Mouse (Mus musculus): ENCODE measurements at regions not wholly inside any gene's neighbourhood (a gene's known extent, or its start where the extent isn't known, plus 50 kb on each side); places are given as distances from the start of the nearest gene placed in this dataset.
"Not testable (repeated sequence)": the region's sequence is repeated elsewhere in the genome, so short reads cannot be mapped to it uniquely, and the experiment has no call there.

- H3K27ac ChIP-seq: no peak overlapping the region
- H3K4me2 ChIP-seq (replicated peaks): peak overlapping the region; percentile 10
- H3K4me1 ChIP-seq: no peaks in the 10 kb centered on the region
- H3K4me3 ChIP-seq: no peak overlapping the region
- no peak for ATAC-seq (ENCODE audit: insufficient number of reproducible peaks, insufficient read depth, low FRiP score, low TSS enrichment)
- H3K9me3 ChIP-seq: no peaks in the 10 kb centered on the region
- H3K36me3 ChIP-seq: no peaks in the 10 kb centered on the region
- 49% methylated on average over 11 of the region's 11 CpGs for WGBS
- no peaks in the 10 kb centered on the region for H3K27me3 ChIP-seq
- no peak overlapping the region for H3K9ac ChIP-seq
These were observed 692.0 kb downstream of the Rapgef2 start for GRCm38 (mm10) chr3:78594305-78594704.

GRCm38 (mm10) chr3:78586639-78587038, 699.7 kb downstream of the Rapgef2 start:
- Histone ChIP-seq H3K36me3 (no peaks in the 10 kb centered on the region), H3K27me3 (no peaks in the 10 kb centered on the region), H3K27ac (no peak overlapping the region), H3K4me2 (replicated peaks) (no peak overlapping the region), H3K4me3 (no peak overlapping the region), H3K9me3 (no peaks in the 10 kb centered on the region), H3K4me1 (no peaks in the 10 kb centered on the region), H3K9ac (no peak overlapping the region)
- ATAC-seq (ENCODE audit: insufficient number of reproducible peaks, insufficient read depth, low FRiP score, low TSS enrichment): no peak
- 58% methylated on average over 1 of the region's 1 CpGs for WGBS

- H3K9ac ChIP-seq: no peak overlapping the region
- no peaks in the 10 kb centered on the region for H3K27me3 ChIP-seq
- ATAC-seq (ENCODE audit: insufficient number of reproducible peaks, insufficient read depth, low FRiP score, low TSS enrichment): no peak
- no peaks in the 10 kb centered on the region for H3K9me3 ChIP-seq
- no peak overlapping the region for H3K4me2 ChIP-seq (replicated peaks)
- H3K4me3 ChIP-seq: no peak overlapping the region
- H3K27ac ChIP-seq: no peak overlapping the region
- H3K36me3 ChIP-seq: no peaks in the 10 kb centered on the region
- no peaks in the 10 kb centered on the region for H3K4me1 ChIP-seq
- 26% methylated on average over 1 of the region's 1 CpGs for WGBS
These were observed 704.4 kb downstream of the Rapgef2 start for GRCm38 (mm10) chr3:78581868-78582267.

GRCm38 (mm10) chr3:78581100-78581499, 705.2 kb downstream of the Rapgef2 start:
- Histone ChIP-seq H3K9me3 (no peaks in the 10 kb centered on the region), H3K27me3 (no peaks in the 10 kb centered on the region), H3K36me3 (no peaks in the 10 kb centered on the region), H3K4me3 (no peak overlapping the region), H3K27ac (no peak overlapping the region), H3K4me2 (replicated peaks) (no peak overlapping the region), H3K9ac (no peak overlapping the region), H3K4me1 (no peaks in the 10 kb centered on the region)
- peak; percentile 52; the same call in 1 of the 2 replicates for ATAC-seq (ENCODE audit: insufficient number of reproducible peaks, insufficient read depth, low FRiP score, low TSS enrichment)
- 47% methylated on average over 3 of the region's 3 CpGs for WGBS

GRCm38 (mm10) chr3:78575667-78576464, 710.5 kb downstream of the Rapgef2 start:
- H3K27ac ChIP-seq: no peak overlapping the region
- no peak for ATAC-seq (ENCODE audit: insufficient number of reproducible peaks, insufficient read depth, low FRiP score, low TSS enrichment)

GRCm38 (mm10) chr3:78574807-78575206, 711.5 kb downstream of the Rapgef2 start:
- H3K9me3 ChIP-seq: no peaks in the 10 kb centered on the region
- 69% methylated on average over 3 of the region's 3 CpGs for WGBS
- no peak for ATAC-seq (ENCODE audit: insufficient number of reproducible peaks, insufficient read depth, low FRiP score, low TSS enrichment)

More at GRCm38 (mm10) chr3:78575667-78576464, 710.5 kb downstream of the Rapgef2 start:
- H3K4me3 ChIP-seq: no peak overlapping the region
- H3K9me3 ChIP-seq: no peaks in the 10 kb centered on the region
- H3K4me1 ChIP-seq: no peaks in the 10 kb centered on the region
- WGBS: 36% methylated on average over 2 of the region's 2 CpGs
- no peak overlapping the region for H3K9ac ChIP-seq
- H3K36me3 ChIP-seq: no peaks in the 10 kb centered on the region
- H3K27me3 ChIP-seq: no peaks in the 10 kb centered on the region
- H3K4me2 ChIP-seq (replicated peaks): no peak overlapping the region

GRCm38 (mm10) chr3:78573299-78573698, 713.0 kb downstream of the Rapgef2 start:
- Histone ChIP-seq H3K4me2 (replicated peaks) (no peak overlapping the region), H3K9me3 (no peaks in the 10 kb centered on the region), H3K36me3 (no peaks in the 10 kb centered on the region), H3K27me3 (no peaks in the 10 kb centered on the region), H3K4me3 (no peak overlapping the region), H3K4me1 (no peaks in the 10 kb centered on the region), H3K27ac (no peak overlapping the region), H3K9ac (no peak overlapping the region)
- ATAC-seq (ENCODE audit: insufficient number of reproducible peaks, insufficient read depth, low FRiP score, low TSS enrichment): no peak
- WGBS: 80% methylated on average over 6 of the region's 6 CpGs

More at GRCm38 (mm10) chr3:78574807-78575206, 711.5 kb downstream of the Rapgef2 start:
- Histone ChIP-seq H3K4me1 (no peaks in the 10 kb centered on the region), H3K27me3 (no peaks in the 10 kb centered on the region), H3K9ac (no peak overlapping the region), H3K27ac (no peak overlapping the region), H3K36me3 (no peaks in the 10 kb centered on the region), H3K4me3 (no peak overlapping the region), H3K4me2 (replicated peaks) (no peak overlapping the region)

GRCm38 (mm10) chr3:78564926-78565325, 721.4 kb downstream of the Rapgef2 start:
- not testable (repeated sequence) for H3K36me3 ChIP-seq; H3K4me3 ChIP-seq; H3K4me2 ChIP-seq (replicated peaks); H3K4me1 ChIP-seq; H3K9me3 ChIP-seq; H3K9ac ChIP-seq; H3K27me3 ChIP-seq; ATAC-seq (ENCODE audit: insufficient number of reproducible peaks, insufficient read depth, low FRiP score, low TSS enrichment); H3K27ac ChIP-seq
